Mouse (Mus musculus) T-helper 1 cell (primary cell): ENCODE results near the gene Capn11.
"Not testable (repeated sequence)": the region's sequence is repeated elsewhere in the genome, so short reads cannot be mapped to it uniquely, and the experiment has no call there.

Experiments
- in situ Hi-C: fragments of 300-600 bp; cut with MboI, MseI; formaldehyde crosslinking; loops from one replicate; pipeline ENCODE4 v1.15.1; 2025; ENCODE audit warnings: high pct_unique_total_duplicates

The Capn11 gene

GRCm38 (mm10) chr17:45628885-45629855 is 30.0 kb downstream of the Capn11 start:
- in situ Hi-C loops = no loop called here

GRCm38 (mm10) chr17:45628160-45628559 is 31.0 kb downstream of the Capn11 start:
- in situ Hi-C loops = no loop called here

- in situ Hi-C loops = no loop called here
Measured at GRCm38 (mm10) chr17:45626577-45627134, 32.5 kb downstream of the Capn11 start.

GRCm38 (mm10) chr17:45623425-45623824 is 35.7 kb downstream of the Capn11 start:
- in situ Hi-C loops = not testable (repeated sequence)

GRCm38 (mm10) chr17:45619386-45620256 is 39.5 kb downstream of the Capn11 start:
- in situ Hi-C loops = no loop called here

GRCm38 (mm10) chr17:45618941-45619385 is 40.2 kb downstream of the Capn11 start:
- in situ Hi-C loops = no loop called here

GRCm38 (mm10) chr17:45617655-45618054 is 41.5 kb downstream of the Capn11 start:
- in situ Hi-C loops = no loop called here

GRCm38 (mm10) chr17:45616679-45617078 is 42.4 kb downstream of the Capn11 start:
- in situ Hi-C loops = no loop called here

- in situ Hi-C loops = no loop called here
Measured at GRCm38 (mm10) chr17:45616046-45616650, 43.0 kb downstream of the Capn11 start.

GRCm38 (mm10) chr17:45612921-45613320 is 46.2 kb downstream of the Capn11 start:
- in situ Hi-C loops = no loop called here

GRCm38 (mm10) chr17:45612008-45612407 is 47.1 kb downstream of the Capn11 start:
- in situ Hi-C loops = no loop called here

- in situ Hi-C loops = no loop called here
Measured at GRCm38 (mm10) chr17:45610144-45610866, 48.8 kb downstream of the Capn11 start.

- in situ Hi-C loops = loop anchor here (10.0 kb wide), 1 partner anchor 1124 kb away; no protein-coding TSS in a partner anchor
Measured at GRCm38 (mm10) chr17:45608396-45608795, 50.7 kb downstream of the Capn11 start.

GRCm38 (mm10) chr17:45606992-45607879 is 51.9 kb downstream of the Capn11 start:
- in situ Hi-C loops = loop anchor here (10.0 kb wide), 1 partner anchor 1122 kb away; no protein-coding TSS in a partner anchor

- in situ Hi-C loops = loop anchor here (10.0 kb wide), 1 partner anchor 1118 kb away; no protein-coding TSS in a partner anchor
Measured at GRCm38 (mm10) chr17:45602984-45603383, 56.1 kb downstream of the Capn11 start.

- in situ Hi-C loops = loop anchor here (10.0 kb wide), 1 partner anchor 1117 kb away; no protein-coding TSS in a partner anchor
Measured at GRCm38 (mm10) chr17:45601877-45602304, 57.2 kb downstream of the Capn11 start, which contains the start of gene Mymx. Gene Mymx, minus strand, starts transcription at chr17:45602102.

GRCm38 (mm10) chr17:45601325-45601724 is 57.8 kb downstream of the Capn11 start:
- in situ Hi-C loops = loop anchor here (10.0 kb wide), 1 partner anchor 1117 kb away; no protein-coding TSS in a partner anchor

GRCm38 (mm10) chr17:45600267-45600666 is 58.9 kb downstream of the Capn11 start:
- in situ Hi-C loops = loop anchor here (10.0 kb wide), 1 partner anchor 1115 kb away; no protein-coding TSS in a partner anchor
